Mouse (Mus musculus) WW6 (cell line): ENCODE measurements around the gene Atp6v0a1.
"Not testable (repeated sequence)": the region's sequence is repeated elsewhere in the genome, so short reads cannot be mapped to it uniquely, and the experiment has no call there.

ENCODE experiments used
- DNase-seq: peaks from one replicate; pipeline ENCODE4 v3.0.0-alpha.2; 2013; ENCODE audit warnings: low read depth, low spot score

Gene Atp6v0a1

DNA sequence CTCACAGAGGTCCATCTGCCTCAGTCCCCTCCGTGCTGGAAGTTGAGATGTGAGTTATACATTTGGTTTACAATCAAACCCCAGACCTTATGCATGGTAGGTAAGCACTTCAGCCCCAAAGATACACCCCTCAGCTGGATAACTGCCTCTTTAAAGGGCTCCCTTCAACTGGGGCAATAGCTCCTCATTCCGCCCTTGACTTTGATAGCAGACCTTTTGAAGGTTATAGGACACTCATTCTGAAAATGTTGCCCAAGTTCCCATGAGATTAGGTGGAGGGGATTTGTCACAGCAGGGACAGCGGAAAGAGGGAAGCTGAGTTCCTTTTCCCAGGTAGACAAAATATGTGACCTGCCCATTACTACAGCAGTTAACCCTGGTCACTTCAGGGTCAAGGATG lies 28.0 kb upstream of the Atp6v0a1 start:
- no peak for DNase-seq

DNA sequence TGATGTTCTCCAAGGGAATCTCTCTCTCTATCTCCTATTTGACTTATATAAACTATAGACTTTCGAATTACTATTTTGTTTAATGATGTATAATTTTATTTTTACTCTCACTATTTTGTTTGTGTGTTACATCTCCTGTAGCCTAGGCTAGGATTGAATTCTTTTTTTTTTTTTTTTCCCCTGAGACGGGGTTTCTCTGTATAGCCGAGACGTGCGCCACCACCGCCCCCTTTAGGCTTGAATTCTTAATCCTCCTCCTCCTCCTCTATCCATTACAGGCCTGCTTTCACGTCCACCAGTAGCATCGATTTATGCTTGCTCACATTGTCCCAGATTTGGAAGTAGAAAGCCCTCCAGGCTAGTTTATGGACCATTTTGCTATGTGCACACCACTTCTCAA lies 27.2 kb upstream of the Atp6v0a1 start:
- no peak for DNase-seq

DNA sequence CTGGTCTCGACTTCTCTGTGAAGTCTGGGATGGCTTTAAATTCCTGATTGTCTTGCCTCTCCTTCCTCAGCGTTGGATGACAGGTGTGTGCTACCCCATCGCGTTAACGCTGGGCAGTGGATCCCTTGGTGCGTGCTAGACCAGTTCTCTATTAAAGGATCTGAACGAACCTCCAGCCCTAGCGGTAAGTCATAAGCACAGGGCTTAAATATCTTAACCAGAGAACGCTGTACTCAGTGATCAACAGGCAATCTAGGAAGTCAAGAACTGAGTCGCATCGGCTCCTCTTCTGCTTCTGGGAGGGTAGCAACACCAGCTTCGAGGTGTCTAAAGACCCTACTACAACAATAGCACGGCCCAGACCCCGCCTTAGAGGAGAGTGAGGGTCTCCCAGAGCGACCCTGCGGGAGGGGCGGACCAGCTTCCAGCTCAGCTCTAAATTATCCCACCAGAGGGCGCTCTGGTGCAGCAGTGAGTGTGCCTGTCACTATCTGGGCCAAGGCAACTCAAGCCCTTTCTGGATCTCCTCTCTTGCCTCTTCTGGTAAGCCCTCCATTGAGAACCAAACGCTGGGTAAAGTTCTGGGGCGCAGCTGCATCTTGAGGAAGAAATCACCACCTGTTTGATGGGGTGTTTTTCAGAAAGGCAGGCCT lies 26.0 kb upstream of the Atp6v0a1 start:
- DNase-seq, result no peak

DNA sequence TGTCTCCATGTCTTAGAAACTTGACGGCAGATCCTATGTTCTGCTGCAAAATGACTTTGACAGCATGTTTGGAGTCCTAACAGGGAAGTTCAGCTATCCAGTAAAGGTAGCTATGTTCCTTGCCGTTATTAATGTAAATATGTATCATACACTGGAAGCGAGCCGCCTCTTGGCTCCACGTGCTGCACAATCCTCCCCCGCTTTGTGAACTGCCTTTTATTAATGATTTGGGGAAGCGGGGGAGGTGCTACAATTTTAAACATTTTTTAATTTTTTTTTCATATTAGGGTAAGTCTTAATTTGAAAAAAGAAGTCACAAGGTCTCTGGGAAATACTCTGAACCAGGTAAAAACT lies 25.5 kb upstream of the Atp6v0a1 start:
- DNase-seq, result no peak

DNA sequence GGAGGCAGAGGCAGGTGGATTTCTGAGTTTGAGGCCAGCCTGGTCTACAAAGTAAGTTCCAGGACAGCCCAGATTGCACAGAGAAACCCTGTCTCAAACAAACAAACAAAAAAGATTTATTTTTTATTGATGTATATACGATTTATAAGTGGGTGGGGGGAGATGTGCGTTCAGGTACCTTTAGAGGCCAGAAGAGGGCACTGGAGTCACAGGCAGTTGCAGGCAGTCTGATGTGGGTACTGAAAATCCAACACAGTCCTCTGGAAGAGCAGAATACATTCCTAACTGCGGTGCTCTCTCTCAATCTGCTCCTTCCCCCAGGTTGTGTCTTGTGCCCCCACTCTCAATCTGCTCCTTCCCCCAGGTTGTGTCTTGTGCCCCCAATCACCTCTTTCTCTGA lies 23.6 kb upstream of the Atp6v0a1 start:
- DNase-seq, result no peak

DNA sequence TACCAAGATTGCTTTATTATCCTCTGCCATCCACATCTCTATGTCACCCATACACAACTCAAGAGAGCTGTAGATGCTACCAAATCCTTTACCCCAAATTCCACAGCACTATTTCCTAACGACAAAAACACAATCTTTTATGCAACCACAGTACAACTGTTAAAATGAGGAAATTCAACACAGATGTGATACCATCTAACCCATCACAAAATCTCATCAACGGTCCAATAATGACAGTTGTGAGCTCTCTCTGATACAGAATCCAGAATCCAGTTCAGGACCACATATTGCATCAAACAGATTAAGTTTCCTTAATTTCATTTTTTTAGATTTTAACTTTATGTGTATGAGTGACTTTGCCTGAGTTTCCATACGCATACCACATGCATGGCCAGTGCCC lies 20.6 kb upstream of the Atp6v0a1 start:
- no peak for DNase-seq

DNA sequence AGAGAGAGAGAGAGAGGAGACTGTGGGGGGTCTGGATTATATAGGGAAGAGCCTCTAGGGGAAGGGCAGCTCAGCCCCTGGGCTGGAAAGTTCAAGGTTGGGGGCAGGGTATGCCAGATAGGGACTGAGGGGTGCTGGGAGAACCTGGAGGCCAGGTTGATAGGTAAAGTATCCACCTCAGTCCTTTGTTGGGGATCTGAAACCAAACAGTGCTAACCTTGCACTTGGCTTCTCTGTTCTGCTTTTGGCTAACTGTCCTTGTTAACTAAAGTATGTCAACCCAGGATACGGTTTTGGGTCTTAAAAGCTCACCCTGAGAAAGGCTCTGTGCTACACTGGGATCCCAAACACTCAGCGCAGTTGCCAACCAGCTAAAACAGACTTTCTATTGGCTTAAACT lies 19.6 kb upstream of the Atp6v0a1 start:
- DNase-seq, result no peak

DNA sequence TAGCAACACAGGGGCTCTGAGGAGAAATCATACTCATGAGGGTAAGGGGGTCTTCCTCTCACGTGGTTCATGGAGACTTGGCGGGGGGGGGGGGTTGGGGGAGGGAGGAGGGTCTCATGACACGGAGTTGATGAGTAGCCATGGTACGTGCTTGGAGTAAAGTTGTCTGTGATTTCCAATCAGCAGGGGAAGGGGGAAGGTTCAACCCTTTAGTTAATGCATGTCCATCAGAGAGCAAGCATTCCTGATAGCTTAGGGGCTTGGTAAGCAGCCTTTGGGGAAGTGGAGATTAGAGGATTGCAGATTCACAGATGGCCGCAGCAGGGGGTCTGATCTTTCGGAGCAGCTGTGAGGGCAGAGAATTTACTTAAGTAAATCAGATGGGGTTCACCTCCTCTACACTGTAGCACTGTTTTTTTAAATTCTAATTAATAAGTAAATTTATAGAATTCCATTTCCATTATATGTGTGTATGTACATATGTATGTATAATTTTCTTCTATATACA lies 18.2 kb upstream of the Atp6v0a1 start:
- DNase-seq, result no peak

DNA sequence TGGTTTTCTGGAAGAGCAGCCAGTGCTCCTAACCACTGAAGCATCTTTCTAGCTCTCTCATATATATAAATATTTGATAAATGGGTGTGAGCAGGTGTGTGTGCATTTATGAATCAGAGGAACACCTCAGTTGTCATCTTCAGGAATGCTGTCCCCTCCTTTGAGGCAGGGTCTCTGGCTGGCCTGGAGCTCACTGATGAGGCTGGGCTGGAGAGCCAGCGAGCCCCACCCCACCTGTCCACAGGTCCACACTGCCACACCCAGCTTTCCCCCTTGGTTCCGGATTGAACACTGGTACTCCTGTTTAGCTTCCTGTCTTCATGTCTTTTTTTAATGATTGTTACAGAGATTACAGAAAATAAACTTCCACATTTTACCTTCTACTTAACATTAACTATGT lies 15.8 kb upstream of the Atp6v0a1 start:
- no peak for DNase-seq

DNA sequence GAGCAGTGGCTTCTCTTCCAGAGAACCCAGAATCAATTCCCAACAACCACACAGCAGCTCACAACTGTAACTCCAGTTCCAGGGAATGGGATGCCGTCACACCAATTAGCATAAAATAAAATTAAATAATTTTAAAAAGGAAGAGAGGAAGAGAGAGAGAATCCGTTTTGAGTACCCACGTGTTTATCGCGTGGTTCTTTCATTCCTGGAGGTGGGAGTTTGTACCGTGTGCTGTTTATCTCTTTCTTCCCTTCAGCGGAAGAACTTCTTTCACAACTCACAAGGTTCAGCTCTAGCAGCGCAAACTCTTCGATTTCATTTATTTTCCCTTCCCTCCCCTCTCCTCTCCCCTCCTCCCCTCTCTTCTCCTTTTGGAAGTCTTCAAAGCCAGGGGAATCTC lies 15.0 kb upstream of the Atp6v0a1 start:
- DNase-seq, result no peak

DNA sequence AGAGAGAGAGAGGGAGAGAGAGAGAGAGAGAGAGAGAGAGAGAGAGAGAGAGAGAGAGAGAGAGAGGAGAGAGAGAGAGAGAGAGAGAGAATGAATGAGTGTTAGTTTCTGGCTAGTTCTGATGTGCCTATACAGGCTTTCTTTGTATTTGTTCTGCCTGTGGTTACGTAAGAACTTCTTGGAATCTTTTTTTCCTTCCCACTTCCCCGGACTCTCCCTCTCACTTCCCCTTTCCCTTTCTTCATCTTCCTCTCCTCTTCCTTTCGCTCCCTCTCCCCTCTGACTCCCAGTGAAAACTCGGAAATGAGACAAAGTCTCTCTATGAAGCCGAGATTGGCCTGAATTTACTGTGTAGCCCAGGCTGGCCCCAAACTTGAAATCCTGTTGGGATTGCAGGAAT lies 14.6 kb upstream of the Atp6v0a1 start:
- DNase-seq, result no peak

DNA sequence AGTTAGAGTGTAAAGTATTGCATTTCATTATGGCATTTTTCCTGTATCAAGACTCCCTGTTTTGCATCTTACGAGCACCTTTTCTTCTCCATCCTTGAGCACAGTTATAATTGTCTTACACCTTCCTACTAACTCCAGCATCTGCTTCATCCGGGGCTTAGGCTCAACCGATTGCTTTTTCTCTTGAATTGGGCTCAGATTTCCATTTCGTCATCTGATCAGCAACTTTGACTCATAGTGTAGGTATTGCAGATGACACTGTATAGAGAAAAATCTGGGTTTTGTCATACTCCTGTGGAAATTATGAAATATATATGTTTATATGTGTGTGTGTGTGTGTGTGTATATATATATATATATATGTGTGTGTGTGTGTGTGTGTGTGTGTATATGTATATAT lies 12.8 kb upstream of the Atp6v0a1 start:
- no peak for DNase-seq

DNA sequence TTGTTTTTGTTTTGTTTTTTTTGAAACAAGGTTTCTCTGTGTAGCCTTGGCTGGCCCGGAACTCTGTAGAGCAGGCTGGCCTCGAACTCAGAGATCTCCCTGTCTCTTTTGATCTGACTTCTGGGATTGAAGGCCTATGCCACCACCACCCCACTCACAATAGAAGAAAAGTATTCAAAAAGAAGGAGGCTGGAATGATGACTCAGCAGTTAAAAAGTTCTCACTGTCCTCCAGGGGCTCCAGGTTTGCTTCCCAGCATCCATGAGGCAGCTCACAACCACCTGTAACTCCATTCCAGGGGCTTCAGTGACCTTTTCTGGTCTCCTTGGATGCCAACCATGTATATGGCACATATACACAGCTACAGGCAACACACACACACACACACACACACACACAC lies 10.4 kb upstream of the Atp6v0a1 start:
- DNase-seq, result no peak

DNA sequence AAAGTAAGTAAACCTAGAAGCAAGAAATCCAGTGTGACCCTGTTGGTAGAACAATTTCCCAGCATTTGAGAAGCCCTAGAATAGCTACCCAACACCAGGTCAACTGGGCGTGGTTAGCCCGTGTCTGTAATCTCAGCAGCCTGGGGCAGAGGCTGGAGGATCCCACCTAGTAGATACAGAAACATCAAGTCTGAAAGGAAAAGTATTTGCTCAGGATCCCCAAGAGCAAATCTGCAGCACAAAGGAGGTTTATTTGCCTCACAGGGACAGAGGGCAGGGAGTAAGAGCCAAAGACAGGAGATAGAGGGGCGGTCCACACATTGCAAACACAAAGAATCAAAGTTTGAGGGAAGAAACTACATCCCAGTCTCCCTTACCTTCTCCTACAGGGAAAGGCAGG lies 10.0 kb upstream of the Atp6v0a1 start:
- peak; percentile 73 for DNase-seq

DNA sequence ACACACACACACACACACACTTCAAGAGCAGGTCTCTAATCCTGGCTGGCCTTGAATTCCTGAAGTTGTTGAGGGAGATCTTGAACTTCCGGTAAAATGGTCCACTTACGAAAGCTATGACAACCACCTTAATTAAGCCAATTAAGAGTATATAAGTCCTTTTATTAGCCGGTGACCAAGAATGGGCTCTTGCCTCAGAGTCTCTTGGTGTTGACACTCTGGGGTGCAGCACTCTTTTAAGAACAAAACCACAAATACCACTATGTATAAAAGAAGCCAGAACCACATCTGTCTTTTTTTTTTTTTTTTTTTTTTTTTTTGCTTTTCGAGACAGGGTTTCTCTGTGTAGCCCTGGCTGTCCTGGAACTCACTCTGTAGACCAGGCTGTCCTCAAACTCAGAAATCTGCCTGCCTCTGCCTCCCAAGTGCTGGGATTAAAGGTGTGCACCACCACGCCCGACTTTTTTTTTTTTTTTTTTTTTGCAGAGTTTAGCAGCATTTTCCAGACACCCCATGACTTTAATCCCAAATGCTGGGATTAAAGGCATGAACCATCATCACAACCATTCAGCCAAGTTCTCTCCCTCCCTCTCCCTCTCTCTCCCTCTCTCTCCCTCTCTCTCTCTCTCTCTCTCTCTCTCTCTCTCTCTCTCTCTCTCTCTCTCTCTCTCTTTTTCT lies 7.2 kb upstream of the Atp6v0a1 start:
- not testable (repeated sequence) for DNase-seq

DNA sequence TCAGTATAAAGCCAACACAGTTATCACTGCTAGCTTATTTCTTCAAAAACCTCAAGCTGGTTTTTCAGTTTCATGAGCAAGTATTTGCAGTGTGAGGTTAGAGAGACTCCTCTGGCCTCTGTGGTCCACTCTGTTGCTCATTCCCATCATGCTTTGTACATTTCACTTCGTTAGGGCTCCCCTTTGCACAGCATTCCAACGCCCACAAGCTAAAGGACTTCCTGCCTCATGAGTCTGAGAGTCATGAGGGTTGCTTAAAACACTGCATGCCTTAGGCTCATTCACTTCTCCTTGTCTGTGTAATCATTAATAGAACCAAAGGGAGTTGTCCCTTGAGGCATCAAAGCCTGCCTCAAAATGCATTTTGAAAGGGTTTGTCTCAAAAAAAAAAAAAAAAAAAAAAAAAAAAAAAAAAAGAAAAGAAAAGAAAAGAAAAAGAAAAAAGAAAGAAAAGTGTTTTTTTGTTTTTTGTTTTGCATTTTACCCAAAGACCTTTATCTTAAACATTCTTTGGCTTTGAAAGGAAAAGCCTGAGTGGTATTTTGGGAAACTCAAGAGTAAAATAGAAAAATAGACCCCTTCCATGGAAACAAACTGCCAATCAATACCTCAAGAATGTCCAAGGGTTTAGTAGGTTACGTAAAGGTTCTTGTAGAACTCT lies 6.1 kb upstream of the Atp6v0a1 start:
- DNase-seq, result no peak

DNA sequence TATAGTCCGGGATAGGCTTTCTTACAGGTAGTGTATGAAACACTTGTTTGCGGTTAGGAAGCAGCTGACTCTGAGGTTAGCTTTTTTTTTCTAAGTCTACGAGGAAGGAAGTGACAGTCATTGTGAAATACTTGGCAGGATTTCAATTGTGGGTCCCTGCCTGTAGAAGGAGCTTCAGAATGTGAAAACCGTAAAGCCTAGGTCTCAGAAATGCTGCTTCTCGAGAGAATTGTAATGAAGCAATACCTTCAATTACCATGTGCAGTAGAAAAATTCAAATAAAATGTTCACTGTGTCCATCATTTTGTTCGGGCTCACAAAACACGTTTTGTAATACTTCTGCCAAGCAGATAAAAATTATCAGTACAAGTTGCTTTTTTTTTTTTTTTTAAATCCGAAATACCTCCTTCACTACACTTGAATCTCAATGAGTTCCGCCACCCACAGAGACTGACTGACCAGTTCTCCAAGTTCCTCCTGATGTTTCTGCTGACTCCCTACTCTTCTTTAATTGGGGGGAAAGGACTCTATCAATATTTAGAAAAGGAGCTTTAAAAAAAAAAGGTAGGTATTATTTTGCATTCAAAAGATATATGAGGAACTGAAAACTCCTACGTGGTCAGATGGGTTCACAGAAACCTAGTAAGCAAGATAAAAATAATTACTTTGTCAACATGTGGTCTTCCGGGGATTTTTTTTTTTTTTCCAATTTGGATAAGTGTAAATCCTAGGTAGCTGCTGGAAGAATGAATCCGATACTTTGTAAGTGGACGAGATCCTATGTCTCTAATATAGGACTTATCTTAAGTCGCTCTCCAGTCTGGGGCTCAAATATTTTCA lies 826 bp upstream of the Atp6v0a1 start:
- DNase-seq, result no peak

DNA sequence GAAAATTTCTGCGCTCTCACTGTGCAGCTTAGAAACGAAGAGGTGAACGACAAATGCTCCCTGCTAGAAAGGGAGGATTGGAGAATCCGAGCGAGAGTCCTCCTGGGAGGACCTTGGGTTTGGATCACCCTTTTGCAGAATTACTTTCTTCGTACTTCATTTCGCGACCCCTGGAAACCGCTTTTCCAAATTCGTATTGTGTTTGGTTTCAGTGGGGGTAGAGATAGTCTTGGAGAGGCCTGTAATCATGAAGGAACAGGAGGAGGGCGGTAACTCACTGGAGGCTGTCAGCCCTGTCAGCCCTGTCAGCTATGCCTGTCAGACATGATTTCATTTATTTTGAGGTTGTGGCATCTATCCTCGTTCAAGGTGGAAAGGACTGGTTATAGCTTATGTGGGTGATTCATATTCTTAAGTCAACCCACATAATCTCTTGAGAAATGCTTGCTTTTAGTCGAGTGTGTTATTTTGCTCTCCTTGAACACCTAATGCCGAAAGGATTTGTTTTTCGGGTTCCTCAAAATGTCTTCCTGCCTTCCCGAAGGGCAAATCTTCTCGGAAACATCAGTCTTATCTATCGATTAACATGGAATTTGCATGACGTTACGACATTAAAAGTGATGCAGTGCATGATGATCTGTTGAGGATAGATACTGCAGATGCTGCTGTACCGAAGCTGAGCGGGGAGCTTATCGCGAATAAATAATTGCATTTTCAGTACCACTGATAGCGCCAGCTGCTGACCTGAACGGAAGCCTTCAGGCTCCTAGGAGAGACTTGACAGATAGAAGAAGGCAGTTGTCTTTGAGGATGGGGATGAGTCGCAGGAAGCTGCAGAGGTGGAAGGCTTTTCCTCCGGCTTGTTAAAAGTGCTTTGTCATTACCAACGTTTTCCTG lies 884 bp downstream of the Atp6v0a1 start:
- no peak for DNase-seq

DNA sequence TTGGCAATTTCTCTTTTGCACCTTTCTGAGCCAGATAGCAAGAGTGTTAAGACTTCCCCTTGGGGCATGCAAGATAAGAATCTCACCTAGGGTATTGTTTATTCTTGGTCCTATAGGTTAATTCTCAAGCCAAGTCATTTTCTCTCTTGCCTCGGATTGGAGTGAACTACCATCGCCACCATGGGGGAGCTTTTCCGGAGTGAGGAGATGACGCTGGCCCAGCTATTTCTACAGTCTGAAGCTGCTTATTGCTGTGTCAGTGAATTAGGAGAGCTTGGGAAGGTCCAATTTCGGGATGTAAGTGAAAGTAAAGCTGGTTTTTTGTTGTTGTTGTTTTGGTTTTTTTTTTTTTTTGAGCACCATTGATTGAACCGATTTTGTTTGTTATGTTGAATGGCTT lies 2.4 kb downstream of the Atp6v0a1 start:
- no peak for DNase-seq

DNA sequence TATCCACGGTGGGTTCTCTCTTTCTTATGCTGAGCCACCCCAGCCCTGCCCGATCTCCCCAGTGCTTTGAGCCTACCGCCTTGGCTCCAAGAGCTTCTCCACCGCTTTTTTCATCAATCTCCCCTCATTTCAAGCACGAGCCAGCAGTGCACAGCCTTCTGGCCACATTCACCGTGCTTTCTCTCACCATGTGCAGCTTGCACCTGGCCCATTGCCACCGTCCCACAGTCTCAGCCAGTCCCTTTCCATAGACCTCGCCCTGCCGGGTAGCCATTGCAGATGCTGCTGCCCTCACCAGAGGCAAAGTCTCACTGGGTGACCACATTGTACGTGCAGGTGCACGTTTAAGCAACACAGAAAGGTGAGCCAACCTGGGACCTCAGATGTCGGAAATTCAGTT lies 14.1 kb downstream of the Atp6v0a1 start:
- no peak for DNase-seq

DNA sequence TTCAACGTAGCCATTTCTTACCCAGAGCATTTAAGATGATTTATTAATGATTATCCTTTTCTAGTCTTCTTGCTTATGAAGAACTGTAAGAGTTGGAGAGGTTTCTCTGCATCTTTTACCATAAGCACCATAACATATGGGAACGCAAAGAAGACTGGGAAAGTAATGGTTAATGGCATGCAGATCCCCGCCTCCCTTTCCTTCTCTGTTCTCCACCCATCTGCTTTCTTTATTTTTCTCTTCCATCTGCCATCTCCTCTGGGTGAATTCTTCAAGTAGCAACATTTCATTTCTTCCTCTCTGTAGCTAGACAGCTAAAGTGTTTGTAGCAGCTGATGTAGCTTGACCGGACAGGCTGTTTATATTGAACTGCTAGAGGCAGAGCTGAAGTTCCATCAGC lies 14.7 kb downstream of the Atp6v0a1 start:
- no peak for DNase-seq
